Mouse (Mus musculus): Measurements from ENCODE around the gene Spef2. TPM values are rescaled to one million over a fixed set of nuclear protein-coding genes. Genes with fewer than 3 reads are reported as not detected.
"Not testable (repeated sequence)": the region's sequence is repeated elsewhere in the genome, so short reads cannot be mapped to it uniquely, and the experiment has no call there.

Spef2 gene
- polyA plus RNA-seq, 1 experiment from 2014 or later, result 2.0 TPM

- H3K4me1 ChIP-seq (ENCODE audit: control insufficient read depth, insufficient read depth, low read length), result no peaks in the 10 kb centered on the region
- no peak overlapping the region for H3K9ac ChIP-seq (replicated peaks; ENCODE audit: low read depth, low read length)
- no peaks in the 10 kb centered on the region for H3K9me3 ChIP-seq (ENCODE audit: control insufficient read depth, low read length)
- no peak overlapping the region for H3K27ac ChIP-seq (ENCODE audit: low read depth, low read length)
- no peaks in the 10 kb centered on the region for H3K27me3 ChIP-seq (ENCODE audit: control insufficient read depth, insufficient read depth, low read length)
- no peak overlapping the region for H3K4me3 ChIP-seq (ENCODE audit: low read depth, low read length)
- no peaks in the 10 kb centered on the region for H3K36me3 ChIP-seq (ENCODE audit: control insufficient read depth, insufficient read depth, low read length)
- no peak for ATAC-seq (ENCODE audit: low read depth)
- 84% methylated on average over 4 of the region's 4 CpGs for WGBS
- no peak overlapping the region for H3K4me2 ChIP-seq (ENCODE audit: low read depth, low read length)
Measured at GRCm38 (mm10) chr15:9683485-9683884, 65.2 kb downstream of the Spef2 start.

- ATAC-seq (ENCODE audit: low read depth), result no peak
- Histone ChIP-seq H3K4me1 (ENCODE audit: control insufficient read depth, insufficient read depth, low read length) (no peaks in the 10 kb centered on the region), H3K9me3 (ENCODE audit: control insufficient read depth, low read length) (no peaks in the 10 kb centered on the region), H3K4me2 (ENCODE audit: low read depth, low read length) (no peak overlapping the region), H3K27ac (ENCODE audit: low read depth, low read length) (no peak overlapping the region), H3K27me3 (ENCODE audit: control insufficient read depth, insufficient read depth, low read length) (no peaks in the 10 kb centered on the region), H3K9ac (replicated peaks; ENCODE audit: low read depth, low read length) (no peak overlapping the region), H3K36me3 (ENCODE audit: control insufficient read depth, insufficient read depth, low read length) (no peaks in the 10 kb centered on the region), H3K4me3 (ENCODE audit: low read depth, low read length) (no peak overlapping the region)
- 79% methylated on average over 9 of the region's 9 CpGs for WGBS
Measured at GRCm38 (mm10) chr15:9677343-9678036, 71.2 kb downstream of the Spef2 start.

- H3K4me3 ChIP-seq (ENCODE audit: low read depth, low read length), result no peak overlapping the region
- 90% methylated on average over 4 of the region's 4 CpGs for WGBS
- H3K27me3 ChIP-seq (ENCODE audit: control insufficient read depth, insufficient read depth, low read length), result no peaks in the 10 kb centered on the region
- H3K4me1 ChIP-seq (ENCODE audit: control insufficient read depth, insufficient read depth, low read length), result no peaks in the 10 kb centered on the region
- no peak overlapping the region for H3K27ac ChIP-seq (ENCODE audit: low read depth, low read length)
- H3K36me3 ChIP-seq (ENCODE audit: control insufficient read depth, insufficient read depth, low read length), result no peaks in the 10 kb centered on the region
- no peak overlapping the region for H3K4me2 ChIP-seq (ENCODE audit: low read depth, low read length)
- no peak for ATAC-seq (ENCODE audit: low read depth)
- no peak overlapping the region for H3K9ac ChIP-seq (replicated peaks; ENCODE audit: low read depth, low read length)
- H3K9me3 ChIP-seq (ENCODE audit: control insufficient read depth, low read length), result no peaks in the 10 kb centered on the region
Measured at GRCm38 (mm10) chr15:9668575-9668974, 80.1 kb downstream of the Spef2 start.

- H3K36me3 ChIP-seq (ENCODE audit: control insufficient read depth, insufficient read depth, low read length), result not testable (repeated sequence)
- WGBS, result 95% methylated on average over 2 of the region's 2 CpGs
Measured at GRCm38 (mm10) chr15:9664948-9665347, 83.7 kb downstream of the Spef2 start.

GRCm38 (mm10) chr15:9661215-9661614 lies 87.5 kb downstream of the Spef2 start:
- ATAC-seq (ENCODE audit: low read depth), result no peak
- Histone ChIP-seq H3K27me3 (ENCODE audit: control insufficient read depth, insufficient read depth, low read length) (no peaks in the 10 kb centered on the region), H3K4me1 (ENCODE audit: control insufficient read depth, insufficient read depth, low read length) (no peaks in the 10 kb centered on the region), H3K27ac (ENCODE audit: low read depth, low read length) (no peak overlapping the region), H3K4me2 (ENCODE audit: low read depth, low read length) (no peak overlapping the region), H3K9ac (replicated peaks; ENCODE audit: low read depth, low read length) (no peak overlapping the region), H3K36me3 (ENCODE audit: control insufficient read depth, insufficient read depth, low read length) (no peaks in the 10 kb centered on the region), H3K9me3 (ENCODE audit: control insufficient read depth, low read length) (no peaks in the 10 kb centered on the region), H3K4me3 (ENCODE audit: low read depth, low read length) (no peak overlapping the region)
- 89% methylated on average over 1 of the region's 1 CpGs for WGBS

More at GRCm38 (mm10) chr15:9664948-9665347, 83.7 kb downstream of the Spef2 start:
- not testable (repeated sequence) for H3K9ac ChIP-seq (replicated peaks; ENCODE audit: low read depth, low read length); H3K9me3 ChIP-seq (ENCODE audit: control insufficient read depth, low read length); H3K4me1 ChIP-seq (ENCODE audit: control insufficient read depth, insufficient read depth, low read length); H3K27me3 ChIP-seq (ENCODE audit: control insufficient read depth, insufficient read depth, low read length); H3K4me3 ChIP-seq (ENCODE audit: low read depth, low read length); ATAC-seq (ENCODE audit: low read depth); H3K4me2 ChIP-seq (ENCODE audit: low read depth, low read length); H3K27ac ChIP-seq (ENCODE audit: low read depth, low read length)

- 89% methylated on average over 12 of the region's 12 CpGs for WGBS
- no peak overlapping the region for H3K27ac ChIP-seq (ENCODE audit: low read depth, low read length)
- no peaks in the 10 kb centered on the region for H3K9me3 ChIP-seq (ENCODE audit: control insufficient read depth, low read length)
- H3K4me1 ChIP-seq (ENCODE audit: control insufficient read depth, insufficient read depth, low read length), result no peaks in the 10 kb centered on the region
- no peak overlapping the region for H3K4me2 ChIP-seq (ENCODE audit: low read depth, low read length)
- no peak overlapping the region for H3K4me3 ChIP-seq (ENCODE audit: low read depth, low read length)
- ATAC-seq (ENCODE audit: low read depth), result no peak
- no peaks in the 10 kb centered on the region for H3K27me3 ChIP-seq (ENCODE audit: control insufficient read depth, insufficient read depth, low read length)
- no peak overlapping the region for H3K9ac ChIP-seq (replicated peaks; ENCODE audit: low read depth, low read length)
- no peaks in the 10 kb centered on the region for H3K36me3 ChIP-seq (ENCODE audit: control insufficient read depth, insufficient read depth, low read length)
Measured at GRCm38 (mm10) chr15:9634471-9634870, 114.2 kb downstream of the Spef2 start.

GRCm38 (mm10) chr15:9631657-9632056 lies 117.0 kb downstream of the Spef2 start:
- ATAC-seq (ENCODE audit: low read depth), result no peak

GRCm38 (mm10) chr15:9629660-9630059 lies 119.0 kb downstream of the Spef2 start:
- Histone ChIP-seq H3K4me2 (ENCODE audit: low read depth, low read length) (no peak overlapping the region), H3K9me3 (ENCODE audit: control insufficient read depth, low read length) (no peaks in the 10 kb centered on the region), H3K27me3 (ENCODE audit: control insufficient read depth, insufficient read depth, low read length) (no peaks in the 10 kb centered on the region), H3K27ac (ENCODE audit: low read depth, low read length) (no peak overlapping the region), H3K36me3 (ENCODE audit: control insufficient read depth, insufficient read depth, low read length) (no peaks in the 10 kb centered on the region), H3K9ac (replicated peaks; ENCODE audit: low read depth, low read length) (no peak overlapping the region), H3K4me1 (ENCODE audit: control insufficient read depth, insufficient read depth, low read length) (no peaks in the 10 kb centered on the region), H3K4me3 (ENCODE audit: low read depth, low read length) (no peak overlapping the region)
- WGBS, result 83% methylated on average over 1 of the region's 1 CpGs
- no peak for ATAC-seq (ENCODE audit: low read depth)

More at GRCm38 (mm10) chr15:9631657-9632056, 117.0 kb downstream of the Spef2 start:
- Histone ChIP-seq H3K27me3 (ENCODE audit: control insufficient read depth, insufficient read depth, low read length) (no peaks in the 10 kb centered on the region), H3K4me1 (ENCODE audit: control insufficient read depth, insufficient read depth, low read length) (no peaks in the 10 kb centered on the region), H3K36me3 (ENCODE audit: control insufficient read depth, insufficient read depth, low read length) (no peaks in the 10 kb centered on the region), H3K4me3 (ENCODE audit: low read depth, low read length) (no peak overlapping the region), H3K4me2 (ENCODE audit: low read depth, low read length) (no peak overlapping the region), H3K9me3 (ENCODE audit: control insufficient read depth, low read length) (no peaks in the 10 kb centered on the region), H3K27ac (ENCODE audit: low read depth, low read length) (no peak overlapping the region), H3K9ac (replicated peaks; ENCODE audit: low read depth, low read length) (no peak overlapping the region)
- 96% methylated on average over 6 of the region's 6 CpGs for WGBS

GRCm38 (mm10) chr15:9624619-9625018 lies 124.0 kb downstream of the Spef2 start:
- Histone ChIP-seq H3K27me3 (ENCODE audit: control insufficient read depth, insufficient read depth, low read length) (no peaks in the 10 kb centered on the region), H3K9me3 (ENCODE audit: control insufficient read depth, low read length) (no peaks in the 10 kb centered on the region), H3K4me2 (ENCODE audit: low read depth, low read length) (no peak overlapping the region), H3K4me3 (ENCODE audit: low read depth, low read length) (no peak overlapping the region), H3K4me1 (ENCODE audit: control insufficient read depth, insufficient read depth, low read length) (no peaks in the 10 kb centered on the region), H3K9ac (replicated peaks; ENCODE audit: low read depth, low read length) (no peak overlapping the region), H3K36me3 (ENCODE audit: control insufficient read depth, insufficient read depth, low read length) (no peaks in the 10 kb centered on the region), H3K27ac (ENCODE audit: low read depth, low read length) (no peak overlapping the region)
- WGBS, result 81% methylated on average over 2 of the region's 2 CpGs
- no peak for ATAC-seq (ENCODE audit: low read depth)
